Mouse (Mus musculus) ovary, postnatal 36 days (tissue): ENCODE measurements around the gene Egf.
A peak's percentile ranks its signal among the peaks of the same experiment; 100 is the strongest.
"Not testable (repeated sequence)": the region's sequence is repeated elsewhere in the genome, so short reads cannot be mapped to it uniquely, and the experiment has no call there.

ENCODE experiments used
- DNase-seq: peaks from one replicate; pipeline ENCODE4 v3.0.0; 2022; ENCODE audit warnings: low spot score, mixed read lengths

Egf gene

DNA sequence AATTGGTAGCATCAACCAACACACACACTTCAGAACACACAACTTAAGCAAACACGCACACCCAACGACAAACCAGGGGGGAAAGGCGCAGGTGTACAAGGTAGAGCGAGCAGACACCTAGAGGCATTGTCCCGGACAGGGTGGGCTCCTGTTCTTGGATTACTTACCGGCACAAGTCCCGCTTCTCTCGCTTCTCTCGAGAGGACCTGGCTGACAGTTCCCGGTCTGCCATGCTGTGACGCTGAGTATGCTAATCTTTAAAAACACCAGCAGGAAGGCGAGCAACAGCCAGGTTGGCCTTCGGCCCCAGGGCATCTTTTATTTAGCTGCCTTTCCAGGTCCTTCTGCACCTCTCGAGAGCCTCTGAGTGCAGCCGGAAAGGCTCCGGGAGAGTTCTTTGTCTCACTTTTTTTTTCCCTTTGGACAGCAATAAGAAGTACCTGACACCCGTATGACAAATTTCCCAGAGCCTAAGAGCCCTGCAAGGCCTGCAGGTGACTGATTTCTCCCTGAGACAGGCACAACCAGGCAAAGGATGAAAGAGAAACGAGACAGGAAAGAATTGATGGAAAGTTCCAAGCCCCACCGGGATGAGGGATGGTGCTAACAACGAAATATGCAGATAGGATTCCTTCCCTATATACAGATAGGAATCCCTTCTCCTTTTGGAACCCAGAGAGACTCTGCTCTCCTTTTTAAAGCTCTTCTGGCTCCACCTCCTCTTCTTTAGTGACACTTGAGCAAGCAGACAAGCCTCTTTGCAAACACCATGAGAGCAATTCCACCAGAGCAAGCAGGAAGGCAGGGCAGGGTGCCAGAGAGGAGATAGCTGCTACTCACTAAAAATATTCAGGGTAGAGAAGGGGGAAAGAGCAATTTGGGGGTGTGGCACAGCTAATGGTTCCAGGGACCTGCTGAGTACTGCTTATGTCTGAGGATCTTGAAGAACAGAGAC lies at the start of gene Egf:
Egf (minus strand) TSS at position 667 of the 955 bp plus-strand sequence.
- no peak for DNase-seq

DNA sequence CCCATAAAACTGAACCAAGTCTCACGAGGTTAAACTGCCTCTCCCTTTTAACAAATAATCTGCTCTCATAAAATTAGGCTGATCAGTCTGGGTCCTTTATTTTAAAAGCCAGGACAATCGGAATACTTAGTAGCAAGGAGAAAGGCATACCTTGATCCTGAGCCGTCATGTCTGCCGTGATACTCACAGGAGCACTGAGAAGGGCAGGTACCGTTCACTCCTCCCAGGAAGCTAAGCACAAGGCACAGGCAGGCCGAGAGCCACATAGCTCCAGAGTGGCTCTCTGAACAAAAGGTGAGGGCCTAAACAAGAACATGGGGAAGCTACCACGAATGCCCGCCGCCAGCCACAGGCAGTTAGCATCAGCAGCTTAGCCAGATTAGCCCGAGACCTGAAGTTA lies 48.6 kb upstream of the Egf start, which contains the start of gene Lrit3:
Lrit3 (minus strand) TSS at position 266 of the 400 bp plus-strand sequence.
- DNase-seq: no peak

DNA sequence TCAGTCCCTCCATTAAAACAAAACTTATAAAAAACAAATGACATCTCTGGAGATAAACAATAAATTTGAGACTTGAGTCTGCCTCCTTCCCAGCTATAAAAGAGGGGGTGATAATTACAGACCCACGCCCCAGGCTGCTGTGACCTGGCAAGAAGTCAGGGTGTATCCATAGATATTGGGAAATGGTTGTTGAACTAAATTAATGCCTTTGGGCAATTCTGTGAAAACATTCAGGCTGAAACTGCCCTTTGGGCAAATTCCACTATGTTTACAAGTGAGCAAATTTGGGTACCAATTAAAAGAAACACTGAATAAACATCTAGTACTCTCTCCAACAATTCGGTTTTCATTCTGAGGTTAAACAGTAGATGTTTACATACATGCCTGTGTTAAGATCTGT lies 43.9 kb upstream of the Egf start:
- no peak for DNase-seq

DNA sequence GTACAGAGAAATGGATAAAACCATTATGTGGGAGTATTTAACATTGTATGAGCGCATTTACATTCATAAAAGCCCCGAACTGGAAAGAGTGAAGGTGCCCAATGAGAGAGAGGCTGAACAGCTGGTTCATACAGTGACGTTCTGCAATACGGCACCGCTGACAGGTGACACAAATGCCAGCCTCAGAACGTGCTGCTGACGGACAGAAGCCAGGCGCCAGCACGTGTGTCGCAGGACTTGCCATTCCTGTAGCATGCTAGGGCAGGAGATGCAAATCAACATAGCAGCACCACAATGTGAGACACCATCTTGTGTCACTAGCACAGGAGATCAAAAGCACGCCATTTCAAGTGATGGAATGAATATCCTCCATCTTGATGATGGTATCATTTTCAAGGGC lies 43.4 kb upstream of the Egf start:
- DNase-seq: no peak

DNA sequence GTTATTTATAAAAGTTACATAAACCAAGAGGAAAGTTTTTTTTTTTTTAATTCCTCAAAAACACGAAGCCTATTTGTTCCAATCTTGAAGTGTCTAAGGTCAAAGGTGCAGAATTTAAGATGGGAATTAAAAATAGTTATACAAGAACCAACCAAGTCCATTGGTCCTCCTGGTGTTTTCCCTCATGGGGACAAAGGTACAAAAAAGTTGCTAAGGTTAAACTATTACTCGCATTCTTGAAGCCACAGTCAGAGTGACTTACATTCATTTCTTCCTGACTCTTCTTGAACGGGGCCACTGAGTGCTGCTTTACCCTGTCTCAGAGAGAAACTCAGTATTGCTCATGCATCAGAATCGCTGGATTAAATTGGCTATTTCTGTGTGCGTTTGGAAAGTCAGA lies 42.2 kb upstream of the Egf start:
- no peak for DNase-seq

DNA sequence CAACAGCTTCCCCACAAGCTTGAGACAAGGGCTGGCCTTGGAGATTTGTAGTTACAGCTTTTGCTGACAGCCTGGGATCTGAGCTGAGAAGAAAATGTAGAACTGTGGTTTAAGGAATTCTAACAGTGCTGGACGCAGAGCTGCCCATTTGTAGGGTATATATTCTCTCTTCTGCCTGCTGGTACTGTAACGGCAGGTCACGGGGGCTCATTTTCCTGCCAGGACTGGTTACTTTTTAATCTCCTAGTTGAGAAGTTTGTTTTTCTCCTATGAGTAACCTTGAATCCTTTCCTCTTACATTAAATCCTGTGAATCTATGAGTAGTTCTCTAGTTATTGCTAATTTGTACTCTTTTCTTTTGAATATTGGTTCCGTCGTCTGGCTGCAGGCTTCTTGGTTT lies 38.7 kb upstream of the Egf start:
- no peak for DNase-seq

DNA sequence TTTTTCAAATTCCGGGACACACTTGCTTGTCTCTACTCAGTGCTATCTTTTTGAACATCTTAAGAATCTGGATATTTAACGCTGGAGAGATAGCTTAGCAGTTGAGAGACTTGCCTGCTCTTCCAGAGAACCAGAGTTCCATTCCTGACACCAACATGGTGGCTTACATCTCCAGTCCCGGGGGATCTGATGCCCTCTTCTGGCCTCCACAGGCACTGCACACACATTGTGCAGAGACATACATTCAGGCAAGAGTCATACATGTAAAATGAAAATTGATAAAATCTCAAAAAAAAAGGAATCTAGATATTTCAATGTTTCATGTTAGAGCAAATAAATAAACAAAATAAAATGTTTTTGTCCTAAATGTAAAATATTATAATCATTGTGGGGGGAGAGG lies 27.6 kb upstream of the Egf start:
- DNase-seq: no peak

DNA sequence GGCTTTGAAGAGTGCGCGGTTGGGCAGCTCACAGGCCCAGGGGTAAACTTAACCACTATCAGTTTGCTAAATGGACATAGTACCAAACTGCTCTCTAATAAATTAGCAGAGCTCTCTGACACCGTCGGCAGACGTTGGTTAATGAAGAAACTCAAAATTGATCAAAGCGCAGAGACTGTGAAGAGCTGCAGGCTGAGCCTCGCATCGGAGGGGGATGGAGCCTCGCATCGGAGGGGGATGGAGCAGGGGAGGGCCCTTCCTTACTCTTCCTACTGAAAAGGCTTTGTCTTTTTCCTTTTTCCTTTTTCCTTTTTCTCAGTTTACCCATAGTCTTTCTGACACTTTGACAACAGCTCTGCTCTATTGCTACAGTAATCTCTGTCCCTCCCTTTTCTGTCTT lies 26.3 kb upstream of the Egf start:
- DNase-seq: no peak

DNA sequence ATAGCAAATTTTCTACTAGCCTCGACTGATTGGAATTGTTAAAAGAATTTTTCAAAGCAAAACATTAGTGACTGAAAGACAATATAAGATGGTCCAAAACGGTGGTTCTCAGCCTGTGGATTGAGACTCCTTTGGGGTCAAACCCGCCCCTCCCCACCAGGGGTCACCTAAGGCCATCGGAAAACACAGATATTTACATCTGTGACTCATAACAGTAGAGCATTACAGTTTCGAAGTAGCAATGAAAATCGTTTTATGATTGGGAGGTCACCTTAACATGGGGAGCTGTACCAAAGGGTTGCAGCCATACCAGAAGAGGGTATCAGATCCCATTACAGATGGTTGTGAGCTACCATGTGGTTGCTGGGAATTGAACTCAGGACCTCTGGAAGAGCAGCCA lies 16.1 kb upstream of the Egf start:
- DNase-seq: no peak

DNA sequence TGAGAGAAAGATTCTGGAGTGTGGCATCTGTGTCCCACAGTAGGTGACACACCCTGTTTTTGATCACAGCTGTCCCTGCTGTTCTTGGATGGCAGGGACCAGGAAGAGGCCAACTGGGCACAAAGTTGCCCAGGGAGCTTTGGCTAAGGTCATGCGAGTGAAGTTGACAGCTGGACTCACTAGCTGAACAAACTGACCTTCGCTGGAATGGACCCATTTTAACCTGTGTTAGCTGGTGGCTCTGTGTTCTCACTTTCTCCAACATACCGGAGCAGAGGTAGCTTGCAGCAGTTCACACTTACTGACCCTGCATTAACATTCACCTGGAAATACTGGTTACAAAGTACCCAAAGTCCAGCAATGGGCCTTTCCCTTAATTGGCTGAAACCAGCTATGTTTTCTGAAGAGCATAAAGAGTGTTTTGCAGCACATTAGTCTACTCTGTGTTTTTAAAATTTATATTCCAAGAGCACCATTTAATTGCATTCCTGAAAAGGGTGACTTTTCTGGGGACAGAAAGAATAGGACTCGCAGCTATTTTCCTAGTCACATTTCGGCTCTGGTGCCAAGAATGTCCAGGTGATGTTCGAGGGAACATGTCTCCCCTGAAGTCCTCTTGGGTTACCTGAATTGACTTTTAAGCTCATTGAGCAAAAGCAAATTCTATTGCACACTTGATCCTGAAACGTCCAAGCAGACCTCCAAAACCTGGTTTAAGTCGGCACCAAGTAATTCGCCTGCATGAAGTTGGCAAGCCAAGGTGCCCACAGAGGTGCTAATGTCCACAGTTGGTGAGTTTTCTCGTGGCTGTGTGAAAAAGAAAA lies 12.1 kb upstream of the Egf start:
- no peak for DNase-seq

DNA sequence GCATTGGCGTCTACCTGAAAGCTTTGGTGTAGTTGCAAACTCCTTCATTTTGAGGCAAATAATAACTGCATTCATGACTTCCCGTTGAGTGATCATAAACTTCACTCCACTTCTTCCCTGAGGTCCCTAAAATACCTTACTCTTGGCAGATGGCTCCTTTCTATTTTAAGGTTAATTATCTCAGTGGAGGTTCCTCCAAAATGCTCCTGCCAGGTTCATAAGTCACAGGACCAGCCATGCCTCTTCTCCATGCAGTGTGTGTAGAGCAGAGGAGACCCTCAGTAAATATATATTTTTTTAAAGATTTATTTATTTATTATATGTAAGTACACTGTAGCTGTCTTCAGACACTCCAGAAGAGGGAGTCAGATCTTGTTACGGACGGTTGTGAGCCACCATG lies 11.0 kb upstream of the Egf start:
- DNase-seq: no peak

DNA sequence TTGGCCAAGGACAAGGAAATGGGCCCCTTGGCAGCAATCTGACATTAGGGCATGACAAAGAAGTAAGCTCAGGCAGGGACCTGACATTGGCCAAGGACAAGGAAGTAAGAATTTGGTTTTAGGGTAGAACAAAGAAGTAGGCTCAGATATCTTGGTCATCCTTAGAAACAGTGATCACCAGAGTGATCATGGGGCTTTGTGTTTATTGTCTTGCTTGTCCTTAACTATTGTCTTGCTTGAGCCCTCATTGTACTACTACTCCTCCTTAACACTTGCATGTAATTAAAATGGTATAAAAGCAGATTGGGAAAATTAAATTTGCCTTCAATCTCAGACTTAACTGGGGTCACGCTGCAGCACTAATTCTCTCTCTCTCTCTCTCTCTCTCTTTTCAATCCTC lies 2.5 kb upstream of the Egf start:
- not testable (repeated sequence) for DNase-seq

DNA sequence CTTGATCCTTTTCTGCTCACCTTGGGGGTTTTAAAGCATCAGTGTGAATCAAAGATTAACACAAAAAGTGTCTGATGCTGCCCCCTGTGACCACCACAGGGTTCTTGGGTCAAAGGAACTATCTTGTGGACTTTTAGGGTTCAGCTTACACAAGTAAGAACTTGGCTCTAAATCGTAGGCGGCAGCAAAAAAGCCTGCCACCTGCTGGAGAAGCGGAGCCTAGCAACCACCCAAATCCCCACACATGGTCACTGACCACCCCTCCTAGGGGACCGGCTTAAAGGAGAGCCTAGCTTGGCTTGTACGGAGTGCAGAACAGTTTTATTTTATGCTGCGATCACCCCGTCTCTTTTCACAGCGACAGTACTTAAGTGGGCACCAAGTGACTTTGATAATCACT lies 10.3 kb downstream of the Egf start:
- no peak for DNase-seq

DNA sequence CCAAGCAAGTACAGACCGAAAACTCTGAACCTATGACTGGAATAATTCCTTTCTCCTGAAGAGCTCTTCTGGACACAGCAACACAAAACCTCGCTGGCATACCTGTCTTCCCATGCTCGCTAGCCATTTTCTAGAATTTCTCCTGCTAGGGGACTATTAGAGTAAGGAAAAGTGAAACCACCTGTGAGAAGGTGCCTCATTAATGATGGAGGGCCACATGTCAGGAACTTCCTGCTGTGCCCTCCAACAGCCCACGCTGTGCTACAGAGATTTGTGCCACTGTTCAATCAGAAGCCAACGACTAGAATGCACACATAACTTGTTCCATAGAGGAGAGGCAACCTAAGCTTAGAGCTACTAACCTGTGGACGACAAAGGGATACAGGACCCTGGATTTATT lies 12.3 kb downstream of the Egf start:
- DNase-seq: no peak

DNA sequence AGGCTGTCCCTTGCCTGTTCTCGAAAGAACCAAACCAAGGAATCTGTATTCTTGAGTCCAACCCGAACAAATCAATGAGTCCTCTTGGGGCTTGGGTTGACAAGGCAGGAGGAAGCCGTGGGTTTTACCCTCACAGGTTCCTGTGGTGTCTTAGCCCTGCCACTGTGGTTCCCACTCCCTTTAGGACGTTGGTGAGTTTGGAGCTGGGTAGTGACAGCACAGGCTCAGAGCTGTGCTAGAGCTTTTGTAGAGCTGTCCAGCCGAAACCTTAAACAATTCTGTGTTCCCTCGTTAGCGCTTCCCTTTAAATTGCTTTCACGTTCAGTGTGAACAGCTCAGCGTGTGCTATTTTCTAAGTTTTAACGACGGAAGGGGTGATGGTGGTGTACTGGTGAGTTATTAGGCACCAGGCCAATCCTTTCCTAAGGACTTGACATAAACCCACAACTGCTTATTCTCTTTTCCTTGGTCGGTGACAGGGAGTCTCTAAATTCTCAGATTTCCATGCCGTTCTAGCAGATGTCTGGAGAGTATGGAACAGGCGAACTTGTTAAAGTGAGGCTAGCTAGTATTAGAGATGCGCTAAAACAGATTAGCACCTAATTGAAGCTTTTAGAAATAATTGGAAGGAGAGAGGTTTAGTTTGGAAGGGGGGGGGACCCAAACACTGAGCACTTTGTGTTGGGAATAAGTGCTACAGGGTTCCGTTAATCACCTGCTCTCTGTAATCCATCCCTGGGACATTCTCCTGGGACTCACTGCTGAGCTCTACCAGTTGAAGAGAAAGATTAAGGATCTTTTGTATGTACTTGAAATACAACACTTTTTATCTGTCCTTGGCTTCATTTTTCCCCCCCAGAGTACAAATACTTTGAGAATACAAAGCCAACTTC lies 16.6 kb downstream of the Egf start:
- no peak for DNase-seq

DNA sequence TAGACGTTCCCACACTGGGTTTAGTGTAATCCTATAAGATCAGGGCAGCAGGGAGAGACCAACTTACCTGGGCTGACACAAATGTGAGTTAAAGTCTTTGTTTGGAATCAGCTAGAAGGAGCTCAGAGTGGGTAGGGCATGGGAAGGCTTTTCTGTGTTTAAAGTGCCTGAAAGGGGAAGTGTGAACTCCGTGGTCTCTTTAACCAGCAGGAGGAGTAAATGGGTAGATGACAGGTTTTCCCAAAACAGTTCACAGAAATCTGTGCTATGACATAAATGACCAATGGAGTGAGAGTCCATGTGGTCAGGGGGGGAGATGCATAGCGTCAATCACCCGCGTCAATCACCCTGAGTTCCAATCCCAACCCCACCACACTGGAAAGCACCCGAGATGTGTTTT lies 23.5 kb downstream of the Egf start:
- no peak for DNase-seq

DNA sequence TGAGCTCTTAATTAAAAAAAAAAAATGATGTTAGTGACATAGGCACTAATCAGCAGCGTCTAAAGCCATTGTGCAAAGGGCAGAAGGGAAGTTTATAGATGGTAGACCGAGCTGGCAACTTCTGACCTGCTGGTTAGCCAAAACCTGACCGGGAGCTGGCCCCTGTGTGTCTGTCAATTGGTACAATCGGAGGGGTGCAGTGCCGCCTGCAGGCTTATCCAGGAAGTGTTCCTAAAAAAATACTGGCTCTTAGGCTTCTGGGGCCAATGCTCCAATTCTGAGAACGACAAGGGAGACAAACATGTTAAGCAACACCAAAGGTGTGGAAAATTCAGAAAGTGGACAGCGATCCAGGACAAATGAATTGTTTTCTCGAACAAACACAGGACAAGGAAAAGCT lies 24.7 kb downstream of the Egf start:
- DNase-seq: no peak

DNA sequence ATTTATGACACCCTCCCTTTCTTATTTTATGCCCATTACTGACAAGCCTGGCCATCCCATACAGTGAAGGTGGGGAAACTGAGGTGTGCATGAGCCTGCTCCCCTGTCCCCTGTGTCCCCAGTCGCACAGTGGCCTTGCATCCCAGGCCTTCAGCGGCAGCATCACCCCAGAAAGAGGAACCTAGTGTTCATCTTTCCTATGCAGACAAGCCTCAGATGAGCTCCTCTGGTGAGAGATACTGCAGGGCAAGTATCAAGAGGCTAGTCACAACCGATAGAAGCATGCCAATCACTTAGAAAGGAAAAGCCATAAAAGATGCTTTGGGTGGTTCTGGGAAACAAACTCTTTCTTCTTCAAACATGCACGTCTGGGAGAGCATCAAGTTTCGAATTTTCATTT lies 25.2 kb downstream of the Egf start:
- no peak for DNase-seq

DNA sequence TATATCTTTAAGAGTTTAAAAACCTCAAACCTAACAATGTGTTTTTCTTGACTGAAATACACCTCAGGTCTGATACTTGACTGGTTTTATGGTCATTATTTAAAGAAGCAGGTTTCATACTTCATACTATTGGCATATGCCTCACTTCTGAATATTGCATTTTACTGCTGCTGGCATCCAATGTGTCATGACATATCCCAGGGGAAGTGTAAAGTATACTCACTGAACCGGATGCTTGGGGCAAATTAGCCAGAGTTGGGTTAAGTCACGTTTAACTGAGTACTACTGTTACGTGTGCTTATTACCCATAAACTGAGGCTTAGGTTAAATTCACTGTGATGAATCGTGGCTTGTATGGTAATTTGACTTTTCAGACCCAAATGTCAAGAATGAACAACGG lies 29.5 kb downstream of the Egf start:
- no peak for DNase-seq

DNA sequence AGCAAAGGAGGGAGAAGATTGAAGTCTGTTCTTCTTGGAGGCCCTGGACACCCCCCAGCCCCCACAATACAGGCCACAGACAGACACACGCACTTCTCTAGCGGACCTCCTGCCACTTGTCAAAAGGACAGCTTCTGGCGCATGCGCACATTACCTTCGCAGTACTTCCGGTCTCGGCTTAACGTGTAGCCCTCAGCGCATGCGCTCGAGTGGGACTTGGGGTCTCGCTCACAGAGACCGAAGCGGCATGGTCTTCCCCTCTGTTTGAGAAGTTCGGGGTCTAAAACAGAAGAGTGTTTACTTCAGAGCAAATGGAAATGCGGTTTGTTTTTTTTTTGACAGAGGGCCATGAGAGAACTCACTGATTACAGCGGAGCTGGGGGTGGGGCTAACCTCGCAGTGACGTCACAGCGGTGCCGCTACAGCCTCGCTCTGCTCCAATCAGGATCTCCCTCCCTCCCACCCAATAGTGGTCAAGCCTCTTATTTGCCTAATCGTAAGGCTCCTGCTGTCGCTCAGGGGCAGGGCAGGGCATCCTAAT lies 30.1 kb downstream of the Egf start:
- DNase-seq: peak; percentile 90

DNA sequence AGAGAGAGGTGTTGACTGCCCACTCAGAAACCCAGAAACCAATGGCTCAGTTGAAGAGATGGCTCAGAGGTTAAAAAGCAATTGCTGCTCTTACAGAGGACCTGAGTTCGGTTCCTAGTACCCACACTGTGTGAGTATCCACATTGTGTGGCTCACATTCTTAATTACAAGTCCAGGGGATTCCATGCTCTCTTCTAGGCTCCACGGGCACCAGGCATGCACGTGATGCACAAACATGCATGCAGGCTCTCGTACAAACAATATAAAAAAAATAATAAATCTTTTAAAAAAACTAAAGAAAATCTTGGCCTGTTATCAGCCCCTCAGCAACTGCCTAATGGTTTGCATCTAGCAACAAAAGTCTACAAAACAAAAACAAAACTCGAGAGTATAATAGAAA lies 30.6 kb downstream of the Egf start:
- DNase-seq: no peak

DNA sequence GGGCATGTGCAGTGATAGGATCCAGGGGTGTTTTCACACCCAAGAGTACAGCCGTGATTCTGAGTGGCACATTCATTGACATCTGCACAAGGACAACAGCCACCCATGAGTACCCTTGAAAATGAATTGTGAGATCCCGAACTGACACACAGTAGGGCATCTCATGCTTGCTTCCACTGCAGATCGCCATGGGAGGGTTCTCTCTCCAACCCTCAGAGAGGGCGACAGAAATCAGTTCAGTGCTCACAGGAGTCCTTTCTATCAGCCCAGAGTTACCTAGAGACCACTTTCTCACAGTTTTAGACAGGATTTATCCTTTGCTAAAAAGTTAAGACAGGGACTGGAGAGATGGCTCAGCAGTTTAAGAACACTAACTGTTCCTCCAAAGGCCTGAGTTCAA lies 31.8 kb downstream of the Egf start:
- no peak for DNase-seq
